Mouse (Mus musculus) embryo, embryonic 10.5 days (tissue): Measurements from ENCODE around the gene Zfp991.
"Not testable (repeated sequence)": the region's sequence is repeated elsewhere in the genome, so short reads cannot be mapped to it uniquely, and the experiment has no call there.

ENCODE experiments used
- DNase-seq: peaks from one replicate; pipeline ENCODE4 v3.0.0-alpha.2; 2015; ENCODE audit warnings: low spot score

Zfp991 gene

DNA sequence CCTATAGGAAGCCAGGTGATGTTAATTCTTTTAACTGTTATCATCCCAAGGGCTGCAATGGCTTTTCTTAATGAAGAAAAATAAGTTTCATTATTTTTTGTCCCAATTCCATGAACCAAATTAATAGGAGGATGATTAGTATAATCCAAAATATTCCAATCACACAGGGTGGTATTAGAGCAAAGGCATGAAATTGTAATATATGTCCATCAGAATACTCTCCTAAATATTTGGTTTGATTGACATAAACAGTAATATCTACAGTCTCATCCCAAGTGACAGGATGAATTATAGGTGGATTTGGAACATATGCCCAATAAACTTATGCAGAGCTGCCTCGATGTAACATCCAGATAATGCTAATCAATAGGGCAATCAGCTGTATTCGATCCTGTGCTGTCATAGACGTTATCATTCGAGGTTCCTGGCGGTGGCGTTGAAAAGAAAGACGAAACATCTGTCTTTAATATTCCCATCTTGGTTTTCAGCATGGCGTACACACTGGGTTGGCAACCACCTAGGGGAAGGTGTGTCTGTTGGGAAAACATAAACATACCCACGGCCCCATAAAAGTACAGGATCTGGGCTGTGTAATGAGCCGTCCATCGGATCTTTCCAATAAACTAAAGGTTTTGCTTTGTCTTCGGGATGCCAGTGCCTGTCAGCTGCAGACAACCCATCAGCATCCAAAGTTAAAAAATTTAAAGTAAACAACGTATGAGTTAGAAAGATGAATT, 50.3 kb downstream of the Zfp991 start:
- not testable (repeated sequence) for DNase-seq

DNA sequence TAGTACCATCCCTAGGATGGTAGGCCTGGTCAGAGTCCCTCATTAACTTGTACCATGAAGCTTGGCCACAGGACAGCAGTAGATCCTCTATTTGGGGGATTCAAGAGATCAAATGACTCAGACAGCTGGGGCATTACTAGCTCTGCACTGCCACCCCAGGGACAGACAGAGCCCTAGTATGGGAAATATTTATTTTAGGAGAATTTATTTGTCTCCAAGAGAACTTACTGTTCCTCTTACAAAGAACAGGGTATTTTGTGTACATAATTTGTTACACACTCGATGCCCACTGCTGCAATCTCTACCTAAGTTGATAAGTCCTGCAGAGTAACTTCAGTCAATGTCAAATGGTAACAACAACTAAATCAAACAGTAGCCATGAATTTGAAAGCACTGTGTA, 55.0 kb downstream of the Zfp991 start:
- not testable (repeated sequence) for DNase-seq

DNA sequence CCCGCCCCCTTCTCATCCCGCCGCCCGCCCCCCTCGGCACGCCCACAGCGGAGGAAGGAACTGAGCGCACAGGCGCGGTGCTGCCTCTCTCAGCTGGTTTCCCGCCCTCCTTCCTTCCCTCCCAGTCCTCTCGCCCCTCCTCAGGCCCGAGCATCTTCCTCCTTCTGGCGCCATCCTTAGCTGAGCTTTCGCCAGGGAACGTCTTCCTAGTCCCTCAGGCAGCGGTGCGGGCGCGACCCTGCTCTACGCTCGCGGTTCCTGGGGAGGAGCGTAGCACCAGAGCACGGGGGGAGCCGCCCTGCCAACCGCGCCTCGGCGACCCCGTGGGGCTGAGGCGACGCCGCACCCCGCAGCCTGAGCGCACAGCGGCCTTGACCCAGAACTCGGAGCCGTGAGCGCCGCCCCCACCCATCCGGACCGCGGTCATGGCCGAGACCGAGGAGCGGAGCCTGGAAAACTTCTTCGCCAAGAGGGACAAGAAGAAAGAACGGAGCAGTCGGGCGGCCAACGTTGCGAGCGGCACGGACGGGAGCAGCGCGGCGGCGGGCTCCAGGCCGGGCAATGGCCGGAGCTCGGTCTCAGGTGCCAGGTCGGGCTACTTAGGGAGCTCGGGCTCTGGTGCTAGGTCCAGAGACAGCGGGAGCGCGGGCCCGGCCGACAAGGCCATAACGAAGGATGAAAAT, 55.6 kb downstream of the Zfp991 start:
- not testable (repeated sequence) for DNase-seq

DNA sequence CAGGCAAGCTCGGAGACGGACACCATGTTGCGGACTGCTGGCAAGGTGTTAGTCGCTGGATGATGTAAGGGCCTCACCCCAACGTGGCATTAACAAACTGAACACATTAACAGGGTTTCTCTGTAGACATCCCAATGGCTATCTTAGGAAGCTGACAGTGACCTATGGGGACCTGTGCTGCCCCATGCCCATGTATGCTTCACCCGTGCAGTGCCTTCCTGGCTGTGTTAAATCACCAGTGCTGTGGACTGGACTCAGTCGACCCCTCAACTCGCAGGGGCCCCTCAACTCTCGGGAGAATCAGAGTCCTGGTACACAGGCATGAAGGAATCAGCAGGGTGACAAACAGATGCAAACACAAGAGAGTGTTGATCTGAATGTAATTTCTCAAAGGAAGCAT, 63.3 kb downstream of the Zfp991 start:
- not testable (repeated sequence) for DNase-seq

DNA sequence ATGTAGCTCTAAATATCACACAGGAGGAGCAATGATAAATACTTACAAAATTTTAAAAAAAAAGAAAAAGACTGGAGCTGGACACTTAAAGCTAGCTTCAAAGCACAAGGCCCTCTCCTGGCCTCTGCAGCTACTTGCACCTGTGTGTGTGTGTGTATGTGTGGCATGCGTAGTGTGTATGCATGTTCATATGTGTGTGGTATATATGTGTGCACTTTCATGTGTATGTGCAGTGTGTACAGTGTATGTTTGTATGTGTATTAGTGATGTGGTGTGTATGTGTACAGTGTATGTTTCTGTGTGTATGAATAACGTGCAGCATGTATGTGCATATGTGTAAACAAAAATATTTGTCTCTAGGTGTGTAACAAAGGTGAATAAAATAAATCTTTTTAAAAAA, 65.4 kb downstream of the Zfp991 start:
- DNase-seq: not testable (repeated sequence)

DNA sequence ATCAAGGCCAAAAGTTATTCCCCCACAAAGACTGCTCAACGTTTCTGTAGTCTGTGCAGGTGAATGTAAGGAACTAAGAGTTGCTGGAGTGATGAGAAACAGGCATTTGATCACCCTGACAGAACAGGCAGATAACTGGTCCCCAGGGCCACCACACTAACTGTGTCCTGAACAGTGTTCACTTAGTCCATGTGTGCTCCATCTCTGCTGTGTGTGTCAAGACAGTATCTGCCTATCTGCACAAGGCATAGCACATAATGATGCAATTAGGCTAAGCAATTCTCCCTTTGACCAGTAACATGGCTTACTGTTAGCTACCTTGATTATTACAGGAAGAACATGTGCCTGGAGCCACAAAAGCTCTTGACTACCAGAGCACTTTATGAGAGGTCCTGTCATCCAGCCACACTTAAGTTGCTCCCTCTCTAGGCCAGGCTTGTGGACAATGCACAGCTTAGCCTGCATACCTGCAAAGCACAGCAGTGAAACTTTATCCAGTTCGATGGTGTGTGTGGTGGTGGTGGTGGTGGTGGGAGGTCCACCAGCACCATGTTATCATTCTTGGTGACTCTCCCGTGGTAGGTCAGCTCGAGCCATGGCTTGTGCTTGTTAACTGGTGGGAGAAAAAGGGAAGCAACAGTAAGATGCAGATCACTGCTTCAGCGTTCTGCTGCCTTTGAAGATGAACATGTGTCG, 67.4 kb downstream of the Zfp991 start:
- not testable (repeated sequence) for DNase-seq

DNA sequence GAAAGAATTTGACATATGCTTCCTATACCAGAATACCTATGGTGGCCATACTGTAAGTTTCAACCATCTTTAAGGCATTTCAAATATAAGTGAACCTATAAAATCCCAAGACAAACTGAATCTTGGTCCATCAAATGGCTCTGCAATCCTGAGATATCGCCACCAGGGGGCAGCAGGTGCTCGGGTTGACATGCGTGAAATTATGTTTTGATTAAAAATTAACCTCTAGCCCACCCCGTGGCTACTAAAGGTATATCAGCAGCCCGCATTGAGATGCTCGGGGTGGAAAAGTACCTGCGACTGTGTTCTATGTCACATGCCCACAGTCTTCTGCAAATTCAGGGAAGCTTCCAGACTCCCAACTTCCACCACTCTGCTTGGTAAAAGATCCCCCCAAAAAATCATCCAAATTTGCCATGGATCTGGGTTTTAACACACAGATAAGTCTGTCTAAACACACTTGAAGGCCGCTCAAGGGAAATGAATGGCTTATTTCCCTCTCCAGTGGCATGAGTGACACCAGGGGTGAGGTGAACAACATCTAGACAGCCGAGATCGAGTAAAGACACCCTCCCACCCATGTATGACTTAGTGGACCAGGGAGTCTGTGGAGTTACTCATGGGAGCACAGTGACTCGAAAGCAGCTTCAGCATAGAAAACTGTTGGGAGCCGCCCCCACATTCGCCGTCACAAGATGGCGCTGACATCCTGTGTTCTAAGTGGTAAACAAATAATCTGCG, 70.3 kb downstream of the Zfp991 start:
- not testable (repeated sequence) for DNase-seq

DNA sequence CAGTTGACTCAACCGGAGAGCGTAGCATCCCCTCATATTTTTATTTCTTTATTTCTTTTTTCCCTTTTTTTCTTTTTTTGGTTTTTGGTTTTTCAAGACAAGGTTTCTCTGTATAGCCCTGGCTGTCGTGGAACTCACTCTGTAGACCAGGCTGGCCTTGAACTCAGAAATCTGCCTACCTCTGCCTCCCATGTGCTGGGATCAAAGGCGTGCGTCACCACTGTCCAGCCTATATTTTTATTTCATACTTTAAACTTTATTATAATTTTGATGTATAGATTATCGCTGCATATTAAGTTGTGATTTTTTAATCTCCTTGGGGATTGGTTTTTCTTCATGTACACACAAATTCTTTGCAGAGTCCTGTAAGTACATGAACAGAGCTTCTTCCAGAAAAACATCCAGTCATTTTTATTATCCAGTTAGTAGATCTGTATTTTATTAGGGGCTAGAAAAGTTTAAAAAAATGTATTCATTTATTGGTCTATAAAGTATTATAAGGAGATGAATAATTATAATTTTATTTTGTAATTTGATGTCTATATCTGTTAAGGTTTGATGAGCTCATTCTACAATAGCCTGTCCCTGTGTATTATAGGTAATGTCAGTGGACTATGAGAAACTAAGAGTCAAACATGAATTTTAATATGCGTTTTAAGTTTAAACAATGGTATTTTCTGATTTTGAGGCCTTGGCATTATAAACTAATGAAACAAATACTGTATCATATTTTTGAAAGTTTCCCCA, 80.5 kb downstream of the Zfp991 start:
- not testable (repeated sequence) for DNase-seq

DNA sequence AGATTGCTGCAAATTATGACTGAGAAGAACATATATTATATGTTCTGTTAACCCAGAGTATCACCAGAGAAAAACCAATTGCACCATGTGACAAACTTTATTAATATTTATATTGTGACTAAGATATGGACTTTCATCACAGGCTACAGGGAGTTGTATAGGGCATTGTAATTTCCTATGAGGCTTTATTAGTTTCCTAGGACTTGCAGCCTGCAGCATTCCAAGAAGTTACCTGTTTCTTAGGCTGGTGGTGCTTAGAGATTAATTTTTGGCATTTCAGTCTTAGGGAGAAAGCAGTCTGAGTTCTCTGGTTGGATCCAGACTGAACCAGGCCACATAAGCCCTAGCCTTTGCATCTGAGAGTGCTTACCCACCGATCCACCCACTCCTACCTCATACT, 82.4 kb downstream of the Zfp991 start:
- DNase-seq: not testable (repeated sequence)

DNA sequence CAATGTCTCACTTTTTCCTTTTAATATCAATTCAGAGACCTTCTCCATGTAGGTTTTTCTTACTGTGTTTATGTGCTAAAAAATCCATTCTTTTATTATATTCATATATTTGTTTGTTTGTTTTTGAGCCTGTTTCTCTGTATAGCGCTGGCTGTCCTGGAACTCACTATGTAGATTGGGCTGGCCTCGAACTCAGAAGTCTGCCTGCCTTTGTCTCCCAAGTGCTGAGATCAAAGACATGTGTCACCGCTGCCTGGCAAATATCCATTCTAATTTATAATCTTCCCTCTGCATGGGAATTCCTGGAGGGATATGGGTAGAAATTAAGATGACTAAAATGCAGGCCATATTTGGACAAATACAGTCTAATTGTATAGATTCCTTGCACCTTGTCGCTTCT, 85.8 kb downstream of the Zfp991 start:
- not testable (repeated sequence) for DNase-seq

DNA sequence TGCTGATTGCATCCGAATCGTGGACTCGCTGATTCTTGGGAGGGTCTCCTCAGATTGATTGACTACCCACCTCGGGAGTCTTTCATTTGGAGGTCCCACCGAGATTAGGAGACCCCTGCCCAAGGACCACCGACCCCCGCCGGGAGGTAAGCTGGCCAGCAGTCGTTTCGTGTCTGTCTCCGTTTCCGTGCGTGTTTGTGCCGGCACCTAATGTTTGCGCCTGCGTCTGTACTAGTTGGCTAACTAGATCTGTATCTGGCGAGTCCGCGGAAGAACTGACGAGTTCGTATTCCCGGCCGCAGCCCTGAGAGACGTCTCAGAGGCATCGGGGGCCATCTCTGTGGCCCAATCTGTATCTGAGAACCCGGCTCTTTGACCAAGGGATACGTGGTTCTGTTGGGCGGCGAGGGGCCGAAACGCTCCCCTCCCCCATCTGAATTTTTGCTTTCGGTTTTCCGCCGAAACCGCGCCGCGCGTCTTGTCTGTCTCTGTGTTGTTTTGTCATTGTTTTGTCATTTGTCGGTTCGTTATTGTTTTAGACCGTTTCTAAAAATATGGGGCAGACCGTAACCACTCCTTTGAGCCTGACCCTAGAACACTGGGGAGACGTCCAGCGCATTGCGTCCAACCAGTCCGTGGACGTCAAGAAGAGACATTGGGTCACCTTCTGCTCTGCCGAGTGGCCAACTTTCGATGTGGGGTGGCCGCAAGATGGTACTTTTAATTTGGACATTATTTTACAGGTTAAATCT, 87.7 kb downstream of the Zfp991 start:
- not testable (repeated sequence) for DNase-seq

DNA sequence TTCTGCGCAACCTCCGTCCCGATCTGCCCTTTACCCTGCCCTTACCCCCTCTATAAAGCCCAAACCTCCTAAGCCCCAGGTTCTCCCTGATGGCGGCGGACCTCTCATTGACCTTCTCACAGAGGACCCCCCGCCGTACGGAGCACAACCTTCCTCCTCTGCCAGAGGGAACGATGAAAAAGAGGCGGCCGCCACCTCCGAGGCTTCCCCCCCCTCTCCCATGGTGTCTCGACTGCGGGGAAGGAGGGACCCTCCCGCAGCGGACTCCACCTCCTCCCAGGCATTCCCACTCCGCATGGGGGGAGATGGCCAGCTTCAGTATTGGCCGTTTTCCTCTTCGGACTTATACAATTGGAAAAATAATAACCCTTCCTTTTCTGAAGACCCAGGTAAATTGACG, 88.4 kb downstream of the Zfp991 start:
- DNase-seq: not testable (repeated sequence)

DNA sequence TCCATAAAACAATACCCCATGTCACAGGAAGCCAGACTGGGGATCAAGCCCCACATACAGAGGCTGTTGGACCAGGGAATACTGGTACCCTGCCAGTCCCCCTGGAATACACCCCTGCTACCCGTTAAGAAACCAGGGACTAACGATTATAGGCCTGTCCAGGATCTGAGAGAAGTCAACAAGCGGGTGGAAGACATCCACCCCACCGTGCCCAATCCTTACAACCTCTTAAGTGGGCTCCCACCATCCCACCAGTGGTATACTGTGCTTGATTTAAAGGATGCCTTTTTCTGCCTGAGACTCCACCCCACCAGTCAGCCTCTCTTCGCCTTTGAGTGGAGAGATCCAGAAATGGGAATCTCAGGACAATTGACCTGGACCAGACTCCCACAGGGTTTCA, 90.2 kb downstream of the Zfp991 start:
- DNase-seq: not testable (repeated sequence)

DNA sequence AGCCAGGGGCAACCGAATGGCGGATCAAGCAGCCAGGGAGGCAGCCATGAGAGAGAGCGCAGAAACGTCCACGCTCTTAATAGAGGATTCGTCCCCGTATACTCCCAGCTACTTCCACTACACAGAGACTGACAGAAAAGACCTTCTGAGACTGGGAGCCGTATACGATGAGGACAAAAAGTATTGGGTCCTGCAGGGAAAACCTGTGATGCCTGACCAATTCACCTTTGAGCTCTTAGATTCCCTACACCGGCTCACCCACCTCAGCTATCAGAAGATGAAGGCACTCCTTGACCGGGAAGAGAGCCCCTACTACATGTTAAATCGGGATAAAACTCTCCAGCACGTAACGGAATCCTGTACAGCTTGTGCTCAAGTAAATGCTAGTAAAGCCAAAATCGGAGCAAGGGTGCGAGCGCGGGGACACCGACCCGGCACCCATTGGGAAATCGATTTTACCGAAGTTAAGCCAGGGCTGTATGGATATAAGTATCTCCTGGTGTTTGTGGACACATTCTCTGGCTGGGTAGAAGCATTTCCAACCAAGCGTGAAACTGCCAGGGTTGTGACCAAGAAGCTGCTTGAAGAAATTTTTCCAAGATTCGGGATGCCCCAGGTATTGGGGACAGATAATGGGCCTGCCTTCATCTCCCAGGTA, 92.1 kb downstream of the Zfp991 start:
- DNase-seq: not testable (repeated sequence)

DNA sequence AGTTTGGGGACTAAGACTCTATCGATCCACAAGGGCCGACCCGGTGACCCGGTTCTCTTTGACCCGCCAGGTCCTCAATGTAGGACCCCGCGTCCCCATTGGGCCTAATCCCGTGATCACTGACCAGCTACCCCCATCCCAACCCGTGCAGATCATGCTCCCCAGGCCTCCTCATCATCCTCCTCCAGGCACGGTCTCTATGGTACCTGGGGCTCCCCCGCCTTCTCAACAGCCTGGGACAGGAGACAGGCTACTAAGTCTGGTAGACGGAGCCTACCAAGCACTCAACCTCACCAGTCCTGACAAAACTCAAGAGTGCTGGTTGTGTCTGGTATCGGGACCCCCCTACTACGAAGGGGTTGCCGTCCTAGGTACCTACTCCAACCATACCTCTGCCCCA, 93.8 kb downstream of the Zfp991 start:
- DNase-seq: not testable (repeated sequence)

DNA sequence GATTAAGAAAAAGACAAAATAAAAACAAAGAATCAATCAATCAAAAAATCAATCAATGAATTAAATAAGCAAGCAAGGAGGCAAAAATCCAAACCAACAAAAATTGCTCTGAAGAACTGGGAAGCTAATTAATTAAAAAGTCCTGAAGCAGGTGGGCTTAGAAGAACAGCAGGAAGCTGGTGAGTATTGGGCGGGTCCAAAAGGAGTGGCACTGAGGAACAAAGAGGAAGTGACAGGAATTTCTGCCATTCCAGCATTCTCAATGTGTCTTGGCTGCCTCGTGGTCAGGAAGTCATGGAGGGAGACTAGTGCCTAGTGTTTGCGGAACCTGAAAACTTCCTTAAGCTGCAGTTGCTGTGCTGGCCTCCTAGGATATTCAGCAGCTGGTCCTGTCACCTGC, 98.2 kb downstream of the Zfp991 start:
- not testable (repeated sequence) for DNase-seq
